Mouse (Mus musculus): Measurements from ENCODE around the gene Plekhh2.

DNA sequence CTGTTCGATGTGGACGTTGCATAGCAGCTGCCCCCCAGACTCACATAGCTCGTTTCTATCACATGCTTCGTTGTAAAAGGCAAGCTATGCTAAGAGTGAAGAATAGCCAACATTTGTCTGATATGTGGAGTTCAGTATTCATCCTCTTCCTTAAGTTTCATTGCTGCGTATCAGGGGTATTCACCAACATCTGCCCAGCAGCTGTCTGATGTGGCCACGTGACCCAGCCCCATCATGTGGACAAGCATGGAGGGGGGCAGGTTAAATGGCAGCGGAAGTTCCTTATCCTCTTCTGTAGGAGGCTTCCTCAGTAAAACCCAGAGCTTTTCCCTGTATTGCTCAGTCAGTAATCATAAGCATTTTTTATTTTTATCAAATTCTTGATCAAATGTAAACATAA lies 146.1 kb downstream of the Plekhh2 start:
- TF ChIP-seq MYC (IDR thresholded peaks at IDR 0.05; ENCODE audit: low read depth, low read length): no peak
- no peak for TF ChIP-seq CTCF (IDR thresholded peaks at IDR 0.05 in 2 of 3, conservative IDR thresholded peaks at IDR 0.05 in 1 of 3; ENCODE audit: control insufficient read depth in 1 of 3, insufficient read depth in 1 of 3, low read depth in 2 of 3, low read length in 3 of 3, poor library complexity in 1 of 3, severe bottlenecking in 1 of 3)
- TF ChIP-seq POLR2A (IDR thresholded peaks at IDR 0.05; ENCODE audit: control insufficient read depth in 1 of 2, insufficient read depth in 1 of 2, low read depth in 1 of 2, low read length in 2 of 2, poor library complexity in 1 of 2): no peak
- no peak for TF ChIP-seq SIN3A (IDR thresholded peaks at IDR 0.05; ENCODE audit: low read length)
- 0 out of 2 replicates have a peak, but pooled peaks have one; percentile 41 for TF ChIP-seq USF1 (IDR thresholded peaks at IDR 0.05; ENCODE audit: low read depth, low read length)
- no peak for TF ChIP-seq NELFE (IDR thresholded peaks at IDR 0.05; ENCODE audit: low read depth, low read length)
- no peak for TF ChIP-seq ZC3H11A (IDR thresholded peaks at IDR 0.05; ENCODE audit: low read depth, low read length)
- TF ChIP-seq EP300 (IDR thresholded peaks at IDR 0.05; ENCODE audit: low read depth in 1 of 2, low read length in 2 of 2): no peak
- TF ChIP-seq MAX (IDR thresholded peaks at IDR 0.05; ENCODE audit: low read length): no peak

Data from MEL (cell line).